Mouse (Mus musculus): ENCODE data around the gene H2afb3. TPM values are rescaled to one million over a fixed set of nuclear protein-coding genes. Genes with fewer than 3 reads are reported as not detected.
"Not testable (repeated sequence)": the region's sequence is repeated elsewhere in the genome, so short reads cannot be mapped to it uniquely, and the experiment has no call there.

The H2afb3 gene
- not detected in 2 replicates for polyA plus RNA-seq (2015; fragmentation: Nextera tagmentation; extraction: Ambion mirVana)

DNA sequence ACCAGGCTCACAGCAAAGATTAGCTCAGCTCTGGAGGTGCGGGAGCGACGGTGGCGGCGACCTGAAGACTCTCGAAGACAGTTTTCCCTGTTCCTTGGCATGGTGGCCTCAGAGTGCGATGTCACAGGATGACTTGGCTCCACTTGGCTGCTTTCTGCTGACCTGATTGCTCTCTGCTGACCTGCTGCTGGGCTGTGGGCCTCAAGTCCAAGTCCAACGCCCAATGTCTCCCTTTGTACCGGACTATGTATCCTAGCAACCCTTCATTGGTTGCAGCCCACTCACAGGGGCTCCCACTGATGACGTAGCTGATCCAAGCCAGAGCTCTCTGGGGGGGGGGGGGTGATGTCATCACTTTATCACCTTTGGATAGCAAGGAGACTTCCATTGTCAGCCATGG lies at the start of gene H2afb3:
TSS of gene H2afb3 (minus strand) at position 101 of the 400 bp plus-strand sequence.
- H3K9me3 ChIP-seq (replicated peaks; ENCODE audit: low read length); H3K9ac ChIP-seq (ENCODE audit: low read depth, low read length); H3K27me3 ChIP-seq (ENCODE audit: insufficient read depth, low read length); DNase-seq (ENCODE audit: low spot score); H3K4me3 ChIP-seq (replicated peaks; ENCODE audit: low read depth, low read length); H3K27ac ChIP-seq; H3K4me2 ChIP-seq (ENCODE audit: low read length); H3K36me3 ChIP-seq (ENCODE audit: insufficient read depth, low read length); ATAC-seq (replicated peaks; ENCODE audit: low FRiP score, low read depth); H3K4me1 ChIP-seq (replicated peaks; ENCODE audit: insufficient read depth, low read length): not testable (repeated sequence)
- whole genome bisulfite sequencing = 88% methylated on average over 9 of the region's 10 CpGs

DNA sequence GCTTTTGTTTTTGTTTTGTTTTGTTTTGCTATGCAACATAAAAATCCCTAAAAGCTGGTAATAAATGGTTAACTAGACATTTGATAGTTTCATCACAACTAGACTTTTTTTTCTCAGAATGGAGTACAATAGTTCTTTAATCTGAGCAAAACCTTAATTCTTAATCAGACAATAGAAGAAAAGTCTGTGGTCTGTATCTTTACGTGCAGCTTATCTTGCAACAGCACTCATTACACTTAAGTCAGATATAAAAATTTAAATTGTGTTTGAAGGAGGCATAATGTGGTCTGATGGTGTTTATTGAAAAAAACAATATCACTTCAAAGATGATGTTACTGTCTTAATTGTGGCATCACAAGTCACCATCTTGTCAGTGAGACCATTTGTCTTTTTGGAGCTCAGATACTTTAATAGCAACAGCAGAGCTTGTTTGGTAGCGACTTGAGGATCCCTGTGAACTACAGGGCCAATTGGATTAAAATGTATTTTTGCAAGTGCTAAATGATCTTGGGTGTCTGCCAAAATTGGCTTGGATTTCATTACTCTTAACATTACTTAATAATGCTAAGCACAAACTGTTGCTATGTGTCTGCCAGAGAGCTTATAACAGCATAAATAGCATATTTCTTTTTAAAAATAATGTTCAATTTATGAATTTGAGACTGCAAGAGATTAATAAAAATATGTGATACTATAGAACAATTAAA lies 11.3 kb downstream of the H2afb3 start:
- WGBS = 66% methylated on average over 2 of the region's 2 CpGs

DNA sequence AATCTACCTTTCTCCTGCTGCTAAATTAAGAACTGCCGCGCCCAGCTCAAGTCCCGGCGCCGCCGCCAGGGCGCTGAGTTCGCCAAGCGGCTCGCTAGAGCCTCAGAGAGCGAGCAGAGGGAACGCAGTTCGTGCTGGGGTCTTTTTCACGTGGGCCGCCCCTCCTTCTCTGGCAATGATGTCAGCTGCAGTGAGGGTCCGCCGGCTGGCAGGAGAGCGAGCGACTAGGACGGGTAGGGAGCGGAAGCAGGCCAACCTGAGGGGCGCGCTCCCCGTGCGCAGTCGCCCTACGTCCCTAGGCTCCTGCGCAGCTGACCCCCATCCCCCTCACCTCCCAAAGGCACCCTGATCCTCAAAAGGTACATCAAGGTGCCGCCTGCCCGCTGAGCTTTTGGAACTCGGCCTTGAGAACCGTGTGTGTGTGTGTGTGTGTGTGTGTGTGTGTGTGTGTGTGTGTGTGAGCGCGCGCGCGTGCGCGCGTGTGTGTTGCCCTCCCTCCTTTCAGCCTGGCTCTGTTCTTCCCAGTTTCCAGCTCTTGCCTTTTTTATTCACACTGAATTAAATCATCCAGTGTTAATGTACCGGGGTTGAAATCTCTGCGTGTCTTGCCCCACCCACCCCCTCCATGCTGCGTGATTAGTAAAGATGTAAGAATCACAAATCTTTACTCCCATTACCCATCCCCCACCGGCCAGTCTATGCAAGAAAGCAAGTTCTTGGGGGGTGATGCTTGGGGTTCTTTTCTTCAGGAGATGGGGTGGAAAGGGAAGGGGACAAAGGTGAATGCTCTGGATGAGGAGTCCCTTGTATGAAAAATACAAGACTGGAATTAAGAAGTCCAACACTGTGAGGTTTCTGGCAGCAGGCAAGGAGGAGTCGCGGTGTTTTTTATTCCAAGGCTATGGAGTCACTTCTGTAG lies 19.8 kb downstream of the H2afb3 start:
- WGBS = 12% methylated on average over 42 of the region's 46 CpGs
- Histone ChIP-seq H3K4me3 (replicated peaks; ENCODE audit: low read depth, low read length) (peak overlapping the region; percentile 31), H3K27me3 (ENCODE audit: insufficient read depth, low read length) (peaks cover 6% of the 10 kb centered on the region; the same call in 1 of the 2 replicates), H3K4me2 (ENCODE audit: low read length) (peak overlapping the region; percentile 60), H3K4me1 (replicated peaks; ENCODE audit: insufficient read depth, low read length) (no peaks in the 10 kb centered on the region), H3K36me3 (ENCODE audit: insufficient read depth, low read length) (no peaks in the 10 kb centered on the region), H3K9me3 (replicated peaks; ENCODE audit: low read length) (no peaks in the 10 kb centered on the region), H3K9ac (ENCODE audit: low read depth, low read length) (no peak overlapping the region), H3K27ac (no peak overlapping the region)
- TF ChIP-seq CTCF (IDR thresholded peaks at IDR 0.05; ENCODE audit: low read depth) = no peak
- DNase-seq (ENCODE audit: low spot score) (no peak), ATAC-seq (replicated peaks; ENCODE audit: low FRiP score, low read depth) (no peak)

More for the DNA sequence above, 11.3 kb downstream of the H2afb3 start:
- Histone ChIP-seq H3K4me2 (ENCODE audit: low read length) (no peak overlapping the region), H3K9me3 (replicated peaks; ENCODE audit: low read length) (no peaks in the 10 kb centered on the region), H3K27me3 (ENCODE audit: insufficient read depth, low read length) (no peaks in the 10 kb centered on the region), H3K4me3 (replicated peaks; ENCODE audit: low read depth, low read length) (no peak overlapping the region), H3K9ac (ENCODE audit: low read depth, low read length) (no peak overlapping the region), H3K4me1 (replicated peaks; ENCODE audit: insufficient read depth, low read length) (no peaks in the 10 kb centered on the region), H3K27ac (no peak overlapping the region), H3K36me3 (ENCODE audit: insufficient read depth, low read length) (no peaks in the 10 kb centered on the region)
- DNase-seq (ENCODE audit: low spot score) (no peak), ATAC-seq (replicated peaks; ENCODE audit: low FRiP score, low read depth) (no peak)
- TF ChIP-seq CTCF (IDR thresholded peaks at IDR 0.05; ENCODE audit: low read depth) = no peak

DNA sequence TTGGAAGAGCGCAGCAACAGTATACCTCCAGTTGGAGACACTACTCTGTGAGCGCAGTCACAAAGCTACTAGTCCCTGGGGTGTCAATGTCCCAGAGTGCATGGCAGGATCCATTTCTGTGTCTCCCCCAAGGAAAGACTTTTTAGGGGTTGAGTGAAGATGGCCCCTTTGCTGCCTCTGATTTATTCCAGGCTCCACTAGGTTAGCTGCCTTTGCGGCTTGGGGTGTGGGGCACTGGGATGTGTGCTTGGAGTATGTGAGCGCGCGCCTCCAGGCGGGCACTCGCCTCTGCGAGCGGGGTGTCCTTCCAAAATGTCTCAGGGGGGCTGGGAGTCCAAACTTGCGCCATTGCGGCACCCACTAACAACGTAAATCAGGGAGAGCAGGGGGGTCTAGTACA lies 21.2 kb downstream of the H2afb3 start:
- H3K9me3 ChIP-seq (replicated peaks; ENCODE audit: low read length) = no peaks in the 10 kb centered on the region
- H3K36me3 ChIP-seq (ENCODE audit: insufficient read depth, low read length) = no peaks in the 10 kb centered on the region
- peaks cover 6% of the 10 kb centered on the region; the same call in 1 of the 2 replicates for H3K27me3 ChIP-seq (ENCODE audit: insufficient read depth, low read length)
- 14% methylated on average over 13 of the region's 13 CpGs for WGBS
- ATAC-seq (replicated peaks; ENCODE audit: low FRiP score, low read depth) = no peak
- no peak for TF ChIP-seq CTCF (IDR thresholded peaks at IDR 0.05; ENCODE audit: low read depth)
- H3K4me3 ChIP-seq (replicated peaks; ENCODE audit: low read depth, low read length) = no peak overlapping the region
- no peak for DNase-seq (ENCODE audit: low spot score)
- no peaks in the 10 kb centered on the region for H3K4me1 ChIP-seq (replicated peaks; ENCODE audit: insufficient read depth, low read length)
- H3K27ac ChIP-seq = no peak overlapping the region
- H3K9ac ChIP-seq (ENCODE audit: low read depth, low read length) = no peak overlapping the region
- no peak overlapping the region for H3K4me2 ChIP-seq (ENCODE audit: low read length)

DNA sequence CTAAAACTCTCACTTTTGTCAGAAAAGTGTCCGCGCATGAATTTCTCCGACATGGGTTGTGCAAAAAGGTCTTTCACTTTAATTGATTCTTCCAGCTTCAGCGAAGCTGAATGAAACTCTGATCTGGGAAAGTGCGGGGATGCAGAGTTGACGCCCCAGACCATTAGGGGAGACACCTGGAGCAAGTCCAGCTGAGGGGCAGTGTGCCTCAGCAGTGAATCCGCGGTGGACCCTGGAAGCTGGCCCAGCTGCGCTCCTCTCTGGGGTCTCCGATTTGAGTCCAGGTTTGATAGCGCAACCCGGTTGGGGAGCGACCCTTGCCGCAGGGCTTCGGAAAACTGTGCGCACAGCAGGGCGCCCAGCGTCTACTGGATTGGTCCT lies 22.0 kb downstream of the H2afb3 start:
- Histone ChIP-seq H3K9me3 (replicated peaks; ENCODE audit: low read length) (no peaks in the 10 kb centered on the region), H3K36me3 (ENCODE audit: insufficient read depth, low read length) (no peaks in the 10 kb centered on the region), H3K27me3 (ENCODE audit: insufficient read depth, low read length) (peaks cover 6% of the 10 kb centered on the region; the same call in 1 of the 2 replicates), H3K9ac (ENCODE audit: low read depth, low read length) (no peak overlapping the region), H3K27ac (no peak overlapping the region), H3K4me1 (replicated peaks; ENCODE audit: insufficient read depth, low read length) (no peaks in the 10 kb centered on the region), H3K4me3 (replicated peaks; ENCODE audit: low read depth, low read length) (peak overlapping the region; percentile 32), H3K4me2 (ENCODE audit: low read length) (peak overlapping the region; percentile 63)
- DNase-seq (ENCODE audit: low spot score) (no peak), ATAC-seq (replicated peaks; ENCODE audit: low FRiP score, low read depth) (no peak)
- 17% methylated on average over 18 of the region's 18 CpGs for WGBS
- no peak for TF ChIP-seq CTCF (IDR thresholded peaks at IDR 0.05; ENCODE audit: low read depth)

Data from kidney, postnatal 0 days (tissue).